Mouse (Mus musculus): ENCODE measurements around the gene A930004D18Rik.

A930004D18Rik gene

GRCm38 (mm10) chr2:18053243-18053950 is 15.9 kb upstream of the A930004D18Rik start:
- no peak for DNase-seq (ENCODE audit: low read depth)

GRCm38 (mm10) chr2:18052581-18052980 is 15.0 kb upstream of the A930004D18Rik start:
- no peak for DNase-seq (ENCODE audit: low read depth)

DNA sequence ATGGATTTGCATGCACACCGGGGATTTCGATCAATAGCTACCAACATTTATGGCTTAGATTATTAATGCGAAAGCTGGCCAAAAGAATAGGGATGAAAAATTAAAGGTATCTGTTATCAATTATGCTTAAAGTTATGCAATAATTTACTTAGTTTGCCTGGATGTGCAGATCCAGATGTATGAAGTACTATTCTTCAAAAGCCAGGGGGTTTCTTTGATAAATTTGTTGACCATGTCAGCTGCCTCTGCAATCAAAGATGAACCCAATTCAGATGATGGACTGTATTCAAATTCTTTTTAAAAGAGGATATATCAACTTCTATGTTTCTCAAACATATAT is 14.3 kb upstream of the A930004D18Rik start:
- no peak for DNase-seq (ENCODE audit: low read depth)

- no peak for DNase-seq (ENCODE audit: low read depth)
Measured at GRCm38 (mm10) chr2:18051026-18051830, 13.7 kb upstream of the A930004D18Rik start.

GRCm38 (mm10) chr2:18050541-18050985 is 13.0 kb upstream of the A930004D18Rik start:
- DNase-seq (ENCODE audit: low read depth) = no peak

DNA sequence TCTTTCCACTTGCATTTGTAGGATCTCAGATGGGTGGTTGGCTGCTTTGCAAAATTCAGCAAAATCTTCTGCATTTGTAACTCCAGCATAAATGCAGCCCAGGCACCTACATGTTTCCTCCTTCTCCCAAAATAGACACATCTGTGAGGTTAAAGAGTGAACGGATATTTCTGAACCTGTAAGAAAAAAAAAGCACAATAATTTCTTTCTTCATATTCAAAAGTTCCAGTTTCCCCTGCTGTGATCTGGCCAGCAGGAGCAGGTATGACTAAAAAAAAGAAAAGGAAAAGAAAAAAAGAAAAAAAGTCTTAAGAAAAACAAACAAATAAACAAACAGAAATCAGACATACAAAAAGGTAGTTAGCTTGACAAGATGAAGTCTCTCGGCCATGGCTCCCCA is 12.5 kb upstream of the A930004D18Rik start:
- no peak for DNase-seq (ENCODE audit: low read depth)

GRCm38 (mm10) chr2:18049279-18049821 is 11.8 kb upstream of the A930004D18Rik start:
- DNase-seq (ENCODE audit: low read depth) = no peak

DNA sequence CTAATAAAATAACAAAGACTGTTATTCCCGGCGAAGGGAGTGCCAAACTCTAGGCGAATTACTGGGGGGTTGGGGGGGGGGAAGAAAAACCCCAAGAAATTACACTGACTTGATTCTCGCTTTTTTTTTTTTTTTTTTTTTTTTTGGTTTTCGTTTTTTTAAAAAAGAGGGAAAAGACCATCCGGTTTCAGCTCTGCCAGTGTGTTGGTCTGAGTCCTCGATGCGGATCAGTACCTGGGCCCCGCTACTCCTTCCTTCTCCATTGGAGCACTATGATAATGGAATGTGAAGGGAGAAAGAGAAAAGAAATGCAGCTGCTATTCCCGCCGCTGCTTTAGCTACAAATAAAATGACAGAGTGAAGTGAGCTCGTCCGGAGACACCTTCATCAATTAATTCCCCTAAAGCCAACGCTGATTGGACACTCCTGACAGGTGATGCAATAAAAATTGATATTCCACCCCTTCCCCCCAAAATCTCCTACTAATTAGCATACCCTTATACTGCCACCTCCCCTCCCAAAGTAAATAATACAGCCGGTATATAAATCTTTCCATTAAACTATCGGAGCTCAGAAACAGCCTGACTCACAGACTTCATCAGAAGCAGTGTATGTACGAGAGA is 11.0 kb upstream of the A930004D18Rik start, which contains the start of gene Skida1:
Skida1 (minus strand) TSS at position 599 of the 623 bp plus-strand sequence.
- no peak for DNase-seq (ENCODE audit: low read depth)

- no peak for DNase-seq (ENCODE audit: low read depth)
Measured at GRCm38 (mm10) chr2:18047646-18048452, 10.3 kb upstream of the A930004D18Rik start.

DNA sequence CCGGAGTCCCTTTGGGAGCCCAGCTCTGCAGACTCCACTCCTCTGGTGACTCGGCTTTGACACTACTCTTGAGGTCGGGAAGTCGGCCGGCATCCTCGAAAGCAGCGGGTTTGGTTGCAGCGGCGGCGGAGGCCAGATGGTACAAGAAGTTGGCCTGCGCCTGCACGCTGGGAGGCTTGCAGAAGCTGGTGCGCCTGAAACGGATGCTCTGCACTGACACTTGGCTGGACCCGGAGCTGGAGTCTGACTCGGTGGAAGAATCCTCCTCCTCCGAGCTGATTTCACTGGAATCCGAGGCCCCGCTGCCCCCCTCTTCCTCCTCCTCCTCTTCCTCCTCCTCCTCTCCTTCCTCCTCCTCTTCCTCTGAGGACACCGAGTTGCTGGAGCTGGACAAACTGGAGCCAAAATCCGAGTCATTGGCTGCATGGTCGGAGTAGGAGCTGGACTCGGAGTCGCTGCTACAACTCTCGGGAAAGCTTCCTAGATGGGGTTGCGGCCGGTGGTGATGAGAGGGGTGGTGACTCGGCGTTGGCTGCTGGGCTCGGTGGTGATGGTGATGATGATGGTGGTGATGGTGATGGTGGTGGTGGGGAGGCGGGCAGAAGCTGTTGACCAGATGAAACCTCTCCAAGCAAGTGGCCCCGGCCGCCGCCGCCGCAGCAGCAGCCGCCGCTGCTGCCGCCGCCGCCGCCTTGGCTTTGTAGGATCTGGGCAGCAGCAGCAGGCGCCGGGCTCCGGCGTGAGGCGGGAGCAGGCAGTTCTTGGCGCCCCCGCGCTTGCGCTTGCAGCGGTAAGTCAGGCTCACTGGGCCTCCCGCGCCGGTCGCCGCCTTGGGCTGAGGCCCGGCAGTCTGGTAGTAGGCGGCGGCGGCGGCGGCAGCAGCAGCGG is 9.5 kb upstream of the A930004D18Rik start:
- DNase-seq (ENCODE audit: low read depth) = no peak

DNA sequence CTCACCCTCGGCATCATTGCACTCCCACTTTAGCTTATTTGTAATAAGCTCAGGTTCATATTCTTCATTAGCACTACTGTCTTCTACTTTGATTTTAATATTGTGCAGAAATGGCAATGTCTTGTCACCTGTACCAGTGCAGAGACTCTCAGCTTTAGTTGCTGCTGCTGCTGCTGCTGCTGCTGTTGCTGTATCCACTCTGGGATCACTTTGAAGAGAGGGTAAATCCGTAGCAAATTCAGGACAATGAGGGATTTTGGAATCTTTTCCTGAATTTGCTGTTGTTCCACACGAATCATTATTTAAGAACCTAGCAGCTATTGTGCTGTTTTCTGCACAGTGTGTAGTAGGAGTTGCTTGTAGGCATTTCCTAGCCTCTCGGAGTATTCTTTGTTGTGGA is 8.6 kb upstream of the A930004D18Rik start:
- DNase-seq (ENCODE audit: low read depth) = no peak

GRCm38 (mm10) chr2:18045781-18046181 is 8.2 kb upstream of the A930004D18Rik start:
- DNase-seq (ENCODE audit: low read depth) = no peak

GRCm38 (mm10) chr2:18045143-18045780 is 7.7 kb upstream of the A930004D18Rik start:
- no peak for DNase-seq (ENCODE audit: low read depth)

- no peak for DNase-seq (ENCODE audit: low read depth)
Measured at GRCm38 (mm10) chr2:18041199-18041885, 3.8 kb upstream of the A930004D18Rik start.

DNA sequence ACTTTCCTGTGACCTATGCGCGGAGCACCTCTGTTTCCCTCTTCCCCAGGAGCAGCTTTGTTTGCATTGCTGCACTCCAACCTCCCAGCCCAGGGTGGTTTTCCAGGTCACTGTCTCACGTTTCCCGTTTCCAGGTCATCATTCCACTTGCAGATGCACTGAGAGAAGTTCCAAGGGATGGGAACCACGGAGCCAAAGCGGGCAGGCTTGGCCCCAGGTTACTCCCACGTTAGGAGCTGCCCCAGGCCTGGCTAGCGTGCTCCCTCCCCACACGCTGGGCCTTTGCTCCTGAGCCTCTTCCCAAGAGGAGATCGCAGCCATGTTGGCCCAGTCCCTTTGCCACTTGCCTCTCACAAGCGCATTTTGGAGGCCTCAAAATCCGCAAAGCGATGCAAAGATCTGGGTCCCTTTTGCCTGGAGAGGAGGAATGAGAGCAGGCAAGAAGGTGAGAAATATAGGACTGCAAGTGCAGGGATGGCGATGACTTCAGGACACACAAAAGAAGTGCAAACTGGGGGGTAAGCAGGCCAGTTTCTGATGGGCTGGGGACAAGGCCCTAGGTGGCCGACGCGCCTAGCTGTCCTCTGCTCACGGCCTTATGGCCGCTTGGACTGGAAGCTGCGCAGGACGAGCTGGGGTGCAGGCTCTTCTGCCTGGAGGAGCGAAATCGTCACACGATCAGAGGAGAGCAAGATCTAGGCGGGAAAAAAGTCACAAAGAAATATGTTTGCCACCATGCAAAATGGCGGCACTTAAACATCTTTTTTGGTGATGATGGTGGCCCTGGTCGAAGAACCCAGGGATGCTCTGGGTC is 3.0 kb upstream of the A930004D18Rik start:
- DNase-seq (ENCODE audit: low read depth) = no peak

- no peak for DNase-seq (ENCODE audit: low read depth)
Measured at GRCm38 (mm10) chr2:18039566-18040290, 2.2 kb upstream of the A930004D18Rik start.

DNA sequence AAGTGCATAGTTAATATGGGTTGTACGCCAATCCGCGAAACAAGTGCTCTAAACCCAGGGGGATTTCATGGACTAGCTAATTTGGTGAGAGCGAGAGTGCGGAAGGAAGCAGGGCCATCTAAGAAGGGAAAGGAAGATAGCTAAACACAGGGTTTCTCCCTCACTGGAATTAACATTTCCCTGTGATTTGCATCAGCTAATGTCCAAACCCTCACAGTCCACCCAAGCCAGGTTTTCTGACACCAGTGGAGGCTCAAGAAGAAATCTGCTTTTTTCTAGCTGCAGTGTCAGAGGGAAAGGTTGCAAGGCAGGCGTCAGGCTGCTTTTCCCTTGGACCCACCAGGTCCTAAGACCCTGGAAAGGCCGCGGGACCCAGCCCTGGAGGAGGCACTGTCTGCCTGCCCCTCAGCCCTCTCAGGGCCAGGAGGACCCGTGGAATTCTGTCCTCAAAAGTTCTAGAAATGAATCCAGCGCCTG is 1.4 kb upstream of the A930004D18Rik start:
- no peak for DNase-seq (ENCODE audit: low read depth)

Data from c-Kit-positive CD71-positive TER-119-negative erythroid progenitor cells, embryonic 14.5 days (primary cell).